Mouse (Mus musculus) liver, embryonic 14.5 days (tissue): ENCODE measurements around the gene Srgap1. TPM values are rescaled to one million over a fixed set of nuclear protein-coding genes. Genes with fewer than 3 reads are reported as not detected.

Source experiments
- ATAC-seq: fragments of 200-750 bp; cut with Nextera tagmentation; 2 replicates; pipeline ENCODE4 v1.8.0; 2017; ENCODE audit warnings: moderate number of reproducible peaks, mild to moderate bottlenecking, moderate library complexity; ENCODE audit not compliant: insufficient read depth
- DNase-seq, 3 experiments: peaks; one replicate each; pipeline ENCODE4 v3.0.0-alpha.2; 2012 to 2013; ENCODE audit warnings: low read depth in 3 of 3, low spot score in 3 of 3
- H3K27ac ChIP-seq: fragments of 300-500 bp; sonication (generic); 2 replicates; pipeline ENCODE4 v1.5.1; 2014; ENCODE audit warnings: moderate library complexity, mild to moderate bottlenecking, control low read depth, inconsistent platforms
- H3K27me3 ChIP-seq: fragments of 300-500 bp; sonication (generic); 2 replicates; pipeline ENCODE4 v1.6.1; 2014; ENCODE audit warnings: mild to moderate bottlenecking, low read length, moderate library complexity; ENCODE audit not compliant: control insufficient read depth, insufficient read depth
- H3K36me3 ChIP-seq: fragments of 300-500 bp; sonication (generic); replicated peaks from 2 replicates; pipeline ENCODE4 v1.6.1; 2014; ENCODE audit warnings: low read depth; ENCODE audit not compliant: control insufficient read depth, insufficient read depth
- H3K4me1 ChIP-seq, 2 experiments: fragments of 200-500 bp in 1 of 2; fragments of 300-500 bp in 1 of 2; sonication (generic) in 1 of 2; replicated peaks; 2 replicates each; pipeline ENCODE4 v1.6.1; 2012 to 2014; ENCODE audit warnings: antibody characterized with exemption in 1 of 2, inconsistent platforms in 1 of 2, low read length in 1 of 2; ENCODE audit not compliant: control insufficient read depth in 2 of 2, insufficient read depth in 2 of 2
- H3K4me2 ChIP-seq: fragments of 300-500 bp; sonication (generic); 2 replicates; pipeline ENCODE4 v1.6.1; 2014; ENCODE audit warnings: low read depth, mild to moderate bottlenecking, control low read depth, moderate library complexity
- H3K4me3 ChIP-seq, 2 experiments: fragments of 200-500 bp in 1 of 2; fragments of 300-500 bp in 1 of 2; sonication (generic) in 1 of 2; 2 replicates each; pipeline ENCODE4 v1.5.1; 2012 to 2014; ENCODE audit warnings: low read depth in 2 of 2, low read length in 2 of 2, mild to moderate bottlenecking in 2 of 2, control low read depth in 1 of 2, inconsistent platforms in 1 of 2, moderate library complexity in 1 of 2; ENCODE audit not compliant: insufficient read depth in 1 of 2
- H3K9ac ChIP-seq: fragments of 300-500 bp; sonication (generic); replicated peaks from 2 replicates; pipeline ENCODE4 v1.6.1; 2014; ENCODE audit warnings: mild to moderate bottlenecking, control low read depth, moderate library complexity
- H3K9me3 ChIP-seq: fragments of 300-500 bp; sonication (generic); 2 replicates; pipeline ENCODE4 v1.6.1; 2016; ENCODE audit warnings: low read length, mixed read lengths; ENCODE audit not compliant: control insufficient read depth
- CTCF ChIP-seq: IDR thresholded peaks from 2 replicates; pipeline ENCODE4 v1.5.1; 2016; ENCODE audit warnings: antibody characterized with exemption, low read depth, control low read depth
- EP300 ChIP-seq: IDR thresholded peaks from 2 replicates; pipeline ENCODE4 v1.6.1; 2016; ENCODE audit warnings: antibody characterized with exemption, low read depth
- WGBS: fragments of 180-500 bp; shearing (Covaris S2); extraction: QIAGEN DNeasy Blood & Tissue Kit; methylation state at CpG from one replicate; pipeline ENCODE4 v1.1.7; 2014; ENCODE audit not compliant: insufficient replicate concordance; 5-methylcytosine and 5-hydroxymethylcytosine counted together
- polyA plus RNA-seq, 2 experiments: library from polyadenylated mRNA; depleted of rRNA in 1 of 2; stranded (reverse) in 1 of 2; unstranded in 1 of 2; fragments of >200 nt; fragmentation: Nextera tagmentation in 1 of 2; extraction: Ambion mirVana in 1 of 2; gene quantifications; 2 replicates each; pipeline versions ENCODE4 v1.2.1 to v1.2.3; 2012 to 2014

Gene Srgap1
- polyA plus RNA-seq, 2 experiments: 0.66 to 0.79 TPM

DNA sequence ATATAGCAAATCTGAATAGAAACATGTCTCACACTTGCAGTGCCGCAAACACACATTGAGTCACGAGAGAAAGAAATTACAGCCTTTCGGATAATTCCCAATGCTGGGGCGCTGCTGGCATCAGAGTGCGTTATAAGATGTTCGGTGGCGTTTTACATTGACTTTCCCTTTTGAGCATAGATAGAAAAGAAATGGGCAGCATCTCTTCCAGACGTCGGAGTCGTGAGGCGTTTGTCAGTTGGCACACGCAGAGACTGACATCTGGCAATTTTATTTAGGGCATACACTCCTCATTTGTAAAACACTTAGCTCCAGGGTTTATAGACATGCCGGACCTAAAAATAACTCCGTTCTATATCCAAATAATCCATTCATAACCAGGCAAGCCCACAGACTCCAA, 115.2 kb downstream of the Srgap1 start:
- Histone ChIP-seq H3K4me1 (no peaks in the 10 kb centered on the region; a peak in 1 of 4 replicates), H3K36me3 (no peaks in the 10 kb centered on the region), H3K9ac (no peak overlapping the region), H3K27ac (no peak overlapping the region), H3K4me3 (no peak overlapping the region), H3K9me3 (no peaks in the 10 kb centered on the region), H3K4me2 (no peak overlapping the region), H3K27me3 (no peaks in the 10 kb centered on the region)
- ATAC-seq (no peak), DNase-seq (no peak)
- WGBS: 80% methylated on average over 14 of the region's 14 CpGs
- TF ChIP-seq CTCF (no peak), EP300 (no peak)

DNA sequence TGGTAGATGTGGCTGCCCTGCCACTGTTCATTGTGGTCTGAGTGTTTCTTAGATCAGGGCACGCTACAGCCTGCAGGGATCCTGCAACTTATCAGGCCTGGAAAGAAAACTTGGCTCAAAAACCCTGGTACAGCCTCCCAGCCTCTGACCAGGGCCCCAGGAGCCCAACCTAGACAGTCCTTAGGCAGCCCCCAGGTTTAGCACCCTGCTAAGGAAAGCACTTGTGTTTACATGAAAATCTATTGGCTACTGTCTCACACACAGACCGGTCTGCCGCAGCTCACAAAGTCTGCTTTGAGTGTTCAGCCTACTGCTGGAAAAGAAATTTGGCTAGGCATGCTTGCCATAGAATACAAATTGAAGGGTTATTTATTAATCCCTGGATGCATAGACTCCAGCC, 121.0 kb downstream of the Srgap1 start:
- H3K4me2 ChIP-seq: no peak overlapping the region
- TF ChIP-seq CTCF: no peak
- no peak for TF ChIP-seq EP300
- H3K4me1 ChIP-seq: no peaks in the 10 kb centered on the region
- DNase-seq (no peak), ATAC-seq (no peak)
- H3K9ac ChIP-seq: no peak overlapping the region
- H3K36me3 ChIP-seq: no peaks in the 10 kb centered on the region
- H3K9me3 ChIP-seq: no peaks in the 10 kb centered on the region
- no peak overlapping the region for H3K27ac ChIP-seq
- WGBS: 76% methylated on average over 3 of the region's 3 CpGs
- H3K4me3 ChIP-seq: no peak overlapping the region
- no peaks in the 10 kb centered on the region for H3K27me3 ChIP-seq

DNA sequence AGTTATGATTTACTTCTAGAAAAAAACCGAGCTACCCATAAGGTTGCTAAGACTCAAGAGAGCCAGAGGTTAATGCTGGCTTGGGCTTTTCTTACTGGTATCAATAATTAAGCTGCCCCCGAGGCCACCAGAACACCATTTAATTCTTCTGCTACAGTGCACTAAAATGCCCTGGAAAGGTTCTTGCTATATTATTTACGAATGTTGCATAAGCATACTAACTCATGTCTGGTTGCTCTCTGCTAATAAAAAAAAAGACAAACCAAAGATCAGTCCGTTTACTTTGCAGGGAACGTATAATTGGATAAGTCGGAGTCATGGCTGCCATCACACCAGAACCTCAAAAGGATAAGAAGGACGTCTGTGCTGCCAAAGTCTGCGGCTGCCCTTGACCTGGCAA, 128.1 kb downstream of the Srgap1 start:
- no peak overlapping the region for H3K4me2 ChIP-seq
- no peaks in the 10 kb centered on the region for H3K9me3 ChIP-seq
- WGBS: 56% methylated on average over 8 of the region's 8 CpGs
- H3K27ac ChIP-seq: no peak overlapping the region
- DNase-seq: no peak
- no peaks in the 10 kb centered on the region for H3K27me3 ChIP-seq
- no peaks in the 10 kb centered on the region for H3K4me1 ChIP-seq
- no peak overlapping the region for H3K4me3 ChIP-seq
- no peak overlapping the region for H3K9ac ChIP-seq
- no peak for TF ChIP-seq EP300
- TF ChIP-seq CTCF: no peak
- no peaks in the 10 kb centered on the region for H3K36me3 ChIP-seq
- no peak for ATAC-seq

DNA sequence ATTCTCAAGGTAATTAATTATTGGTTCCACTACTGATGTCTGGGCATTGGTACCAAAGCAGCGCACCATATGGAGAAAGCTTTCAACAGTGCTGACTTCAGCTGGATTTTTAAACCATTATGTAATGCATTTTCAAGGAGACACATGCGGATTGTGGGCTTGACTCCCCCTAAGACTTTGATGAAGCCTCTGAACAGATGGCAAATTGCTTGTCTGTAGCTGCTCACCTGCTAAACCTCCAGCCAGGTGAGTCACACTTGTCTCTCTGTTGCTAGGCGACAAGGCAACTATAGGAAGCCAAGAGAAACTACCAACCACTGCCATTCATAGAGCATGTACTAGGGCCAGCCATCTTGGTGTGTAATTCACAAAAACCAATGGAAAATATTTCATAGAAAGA, 128.5 kb downstream of the Srgap1 start:
- ATAC-seq (no peak), DNase-seq (no peak)
- Histone ChIP-seq H3K9me3 (no peaks in the 10 kb centered on the region), H3K36me3 (no peaks in the 10 kb centered on the region), H3K9ac (no peak overlapping the region), H3K4me1 (no peaks in the 10 kb centered on the region), H3K4me2 (no peak overlapping the region), H3K4me3 (no peak overlapping the region), H3K27me3 (no peaks in the 10 kb centered on the region), H3K27ac (no peak overlapping the region)
- WGBS: 58% methylated on average over 3 of the region's 3 CpGs
- no peak for TF ChIP-seq EP300
- no peak for TF ChIP-seq CTCF

GRCm38 (mm10) chr10:121915530-121915929, 131.6 kb downstream of the Srgap1 start:
- DNase-seq (no peak), ATAC-seq (no peak)
- TF ChIP-seq CTCF (no peak), EP300 (no peak)
- H3K4me2 ChIP-seq: no peak overlapping the region
- H3K27me3 ChIP-seq: no peaks in the 10 kb centered on the region
- H3K4me1 ChIP-seq: no peaks in the 10 kb centered on the region
- no peak overlapping the region for H3K9ac ChIP-seq
- WGBS: 73% methylated on average over 12 of the region's 12 CpGs
- H3K27ac ChIP-seq: no peak overlapping the region
- no peaks in the 10 kb centered on the region for H3K9me3 ChIP-seq
- no peak overlapping the region for H3K4me3 ChIP-seq
- H3K36me3 ChIP-seq: no peaks in the 10 kb centered on the region
